Mouse (Mus musculus): ENCODE results near the gene S100z. TPM values are rescaled to one million over a fixed set of nuclear protein-coding genes. Genes with fewer than 3 reads are reported as not detected.

Gene S100z
- polyA plus RNA-seq (2012; ENCODE audit: low replicate concordance): not detected in 2 replicates

GRCm38 (mm10) chr13:95478671-95479413, at the start of gene S100z:
TSS of gene S100z (minus strand) at chr13:95478721.

GRCm38 (mm10) chr13:95524674-95525491, 46.4 kb upstream of the S100z start, which contains the start of gene F2rl1:
TSS of gene F2rl1 (minus strand) at chr13:95525227.

GRCm38 (mm10) chr13:95444824-95445223, 33.7 kb downstream of the S100z start, which contains the start of gene Crhbp:
TSS of gene Crhbp (minus strand) at chr13:95444924.

Other genes starting within 250 kb of the S100z start
- gene Pde8b, start 228.4 kb downstream of the S100z start, polyA plus RNA-seq (2012; ENCODE audit: low replicate concordance): 0.13 and 0.35 TPM in 2 replicates
- gene Zbed3, start 155.1 kb downstream of the S100z start, polyA plus RNA-seq (2012; ENCODE audit: low replicate concordance): 7.8 and 11.9 TPM in 2 replicates
- 13.6 and 22.7 TPM in 2 replicates for gene Aggf1, start 103.4 kb downstream of the S100z start, polyA plus RNA-seq (2012; ENCODE audit: low replicate concordance)
- gene Crhbp, start 33.8 kb downstream of the S100z start, polyA plus RNA-seq (2012; ENCODE audit: low replicate concordance): not detected in 2 replicates
- 1.3 TPM in 2 replicates for gene F2rl1, start 46.5 kb upstream of the S100z start, polyA plus RNA-seq (2012; ENCODE audit: low replicate concordance)
- 9.1 and 11.4 TPM in 2 replicates for gene F2r, start 139.8 kb upstream of the S100z start, polyA plus RNA-seq (2012; ENCODE audit: low replicate concordance)
- gene F2rl2, start 218.1 kb upstream of the S100z start, polyA plus RNA-seq (2012; ENCODE audit: low replicate concordance): 0.09 TPM in 1 of 2 replicates, not detected in the other